Mouse (Mus musculus) layer of hippocampus, postnatal 14 days (tissue): ENCODE results near the gene Hs3st6. TPM values are rescaled to one million over a fixed set of nuclear protein-coding genes. Genes with fewer than 3 reads are reported as not detected.
A peak's percentile ranks its signal among the peaks of the same experiment; 100 is the strongest.

Source experiments
- DNase-seq, 2 experiments: peaks; one replicate each; pipeline ENCODE4 v3.0.0; 2021 to 2022; ENCODE audit warnings: low spot score in 2 of 2, mixed read lengths in 1 of 2
- total RNA-seq, 2 experiments: library from RNA; stranded (reverse); gene quantifications; 2 replicates each; pipeline ENCODE4 v1.2.3; 2021

The Hs3st6 gene
- total RNA-seq, 2 experiments from 2014 or later, result not detected

DNA sequence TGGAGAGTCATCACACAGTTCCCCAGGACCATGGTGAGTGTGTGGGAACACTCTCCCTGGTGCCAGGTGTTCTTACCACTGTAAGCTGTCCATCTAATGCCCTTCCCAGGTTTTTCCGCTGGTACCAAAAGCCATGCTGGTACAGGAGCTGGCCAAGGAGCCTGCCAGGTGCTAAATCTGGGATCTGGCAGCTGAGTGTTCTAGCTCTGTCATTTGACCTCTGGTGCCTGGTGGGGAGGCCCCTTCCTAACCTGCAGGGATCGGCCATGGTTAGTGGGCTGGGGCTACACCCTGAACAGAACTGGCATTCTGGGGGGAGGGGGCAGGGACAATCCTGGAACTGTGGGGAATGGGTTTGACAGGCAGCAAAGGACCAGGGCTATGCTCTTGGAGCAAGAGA lies 25.2 kb upstream of the Hs3st6 start, which contains the start of gene Rpl3l:
TSS of gene Rpl3l (plus strand) at position 203 of the 400 bp plus-strand sequence.
- DNase-seq, result no peak

DNA sequence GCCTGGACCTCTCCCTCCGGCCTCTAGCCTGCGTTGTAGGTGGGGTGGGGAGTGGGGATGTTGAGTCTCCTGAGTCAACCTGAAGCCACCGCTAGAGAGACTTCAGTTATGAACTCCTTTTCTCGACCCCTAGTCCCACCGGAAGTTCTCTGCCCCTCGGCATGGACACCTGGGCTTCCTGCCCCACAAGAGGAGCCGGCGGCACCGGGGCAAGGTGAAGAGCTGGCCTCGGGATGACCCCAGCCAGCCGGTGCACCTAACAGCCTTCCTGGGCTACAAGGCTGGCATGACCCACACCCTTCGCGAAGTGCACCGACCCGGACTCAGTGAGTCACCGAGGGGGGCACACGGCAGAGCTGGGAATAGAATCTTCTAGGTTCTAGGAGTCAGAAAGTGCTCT lies 24.6 kb upstream of the Hs3st6 start:
- DNase-seq, result no peak

DNA sequence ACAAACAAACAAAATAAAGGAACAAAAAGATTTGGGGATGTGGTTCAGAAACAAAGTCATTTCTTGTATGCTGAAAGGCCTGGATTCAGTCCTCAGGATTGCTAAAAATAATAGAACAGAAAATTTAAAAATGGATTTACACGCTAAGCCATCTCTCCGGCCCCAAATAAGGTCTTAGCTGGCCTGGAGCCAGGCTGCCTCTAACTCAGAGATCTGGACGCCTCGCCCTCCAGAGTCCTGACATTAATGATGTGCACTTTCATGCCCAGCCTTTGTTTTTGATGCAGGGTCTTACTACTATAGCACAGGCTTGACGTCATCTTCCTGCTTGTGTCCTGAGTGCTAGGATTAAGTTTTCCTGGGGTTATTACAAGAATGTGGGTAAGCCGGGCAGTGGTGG lies 23.7 kb upstream of the Hs3st6 start:
- DNase-seq, result no peak

DNA sequence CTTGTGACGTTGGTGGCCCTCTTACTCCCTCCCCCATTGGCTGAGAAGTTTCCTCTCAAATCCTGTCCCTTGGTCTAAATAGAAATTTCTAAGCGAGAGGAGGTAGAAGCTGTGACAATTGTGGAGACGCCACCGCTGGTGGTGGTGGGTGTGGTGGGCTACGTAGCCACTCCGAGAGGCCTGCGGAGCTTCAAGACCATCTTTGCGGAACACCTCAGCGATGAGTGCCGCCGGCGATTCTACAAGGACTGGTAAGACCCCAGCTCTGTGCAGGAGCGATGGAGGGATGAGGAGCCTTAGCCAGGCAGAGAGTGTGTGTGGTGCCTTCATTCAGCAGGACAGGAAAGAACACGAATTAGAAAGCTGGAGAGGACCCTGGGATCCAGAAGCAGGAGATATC lies 22.0 kb upstream of the Hs3st6 start:
- no peak for DNase-seq

DNA sequence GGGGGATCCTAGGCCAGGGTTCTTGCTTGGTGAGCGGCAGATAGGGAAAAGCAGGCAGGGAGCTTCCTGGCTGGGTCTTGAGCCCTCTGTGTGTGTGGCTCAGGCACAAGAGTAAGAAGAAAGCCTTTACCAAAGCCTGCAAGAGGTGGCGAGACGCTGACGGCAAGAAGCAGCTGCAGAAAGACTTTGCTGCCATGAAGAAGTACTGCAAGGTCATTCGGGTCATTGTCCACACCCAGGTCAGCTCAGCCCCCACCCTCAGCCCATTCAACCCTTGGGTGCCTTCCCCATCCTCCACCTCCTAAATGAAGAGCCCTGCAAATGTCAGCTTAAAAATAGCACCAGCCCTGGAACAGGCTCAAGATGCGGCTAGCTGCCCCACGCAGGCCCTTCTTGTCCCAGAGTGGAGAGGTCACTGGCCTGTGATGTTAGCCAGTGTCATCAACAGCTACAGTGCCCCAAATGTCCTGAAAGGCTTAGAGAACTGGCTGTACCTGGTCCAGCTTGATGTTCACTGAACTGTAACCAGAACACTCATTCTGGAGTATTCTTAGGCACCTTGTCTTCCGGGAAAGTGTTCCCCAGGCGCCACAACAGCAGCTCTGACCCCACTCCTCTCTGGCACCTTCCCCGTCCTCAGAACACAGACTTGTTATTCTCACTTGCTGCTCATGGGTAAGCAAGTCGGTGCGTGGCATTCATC lies 20.4 kb upstream of the Hs3st6 start:
- DNase-seq, result no peak

DNA sequence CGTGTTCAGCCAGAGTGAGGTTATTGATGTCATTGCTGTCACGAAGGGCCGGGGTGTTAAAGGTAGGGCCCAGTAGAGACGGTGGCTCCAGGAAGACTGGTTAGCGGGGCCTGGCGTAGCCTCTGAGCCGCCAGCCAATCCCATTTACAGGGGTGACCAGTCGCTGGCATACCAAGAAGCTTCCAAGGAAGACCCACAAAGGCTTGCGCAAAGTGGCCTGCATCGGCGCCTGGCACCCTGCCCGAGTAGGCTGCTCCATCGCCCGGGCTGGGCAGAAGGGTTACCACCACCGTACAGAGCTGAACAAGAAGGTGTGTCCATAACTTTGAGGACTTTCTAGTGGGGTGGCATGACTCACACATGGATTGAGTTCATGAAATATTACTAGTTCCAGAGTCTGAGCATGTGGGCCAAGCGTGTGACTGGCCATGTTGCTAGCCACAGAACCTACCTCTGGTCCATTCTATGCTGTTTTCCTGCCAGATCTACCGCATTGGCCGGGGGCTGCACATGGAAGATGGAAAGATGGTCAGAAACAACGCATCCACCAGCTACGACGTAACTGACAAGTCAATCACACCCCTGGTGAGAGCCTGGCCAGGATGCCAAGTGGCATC lies 19.2 kb upstream of the Hs3st6 start:
- DNase-seq, result no peak

DNA sequence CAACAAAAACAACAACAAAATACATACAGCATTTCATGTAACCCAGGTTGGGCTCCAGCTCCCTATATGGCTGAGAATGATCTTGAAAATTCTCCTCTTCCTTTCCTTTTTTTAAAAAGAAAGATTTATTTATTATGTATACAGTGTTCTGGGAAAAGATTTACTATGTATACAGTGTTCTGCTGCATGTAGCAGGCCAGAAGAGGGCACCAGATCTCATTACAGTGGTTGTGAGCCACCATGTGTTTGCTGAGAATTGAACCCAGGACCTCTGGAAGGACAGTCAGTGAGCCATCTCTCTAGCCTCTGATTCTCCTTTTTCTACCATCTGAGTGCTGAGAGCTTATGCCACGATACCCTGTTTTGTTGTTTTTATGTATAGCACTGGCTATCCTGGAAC lies 18.3 kb upstream of the Hs3st6 start:
- no peak for DNase-seq

DNA sequence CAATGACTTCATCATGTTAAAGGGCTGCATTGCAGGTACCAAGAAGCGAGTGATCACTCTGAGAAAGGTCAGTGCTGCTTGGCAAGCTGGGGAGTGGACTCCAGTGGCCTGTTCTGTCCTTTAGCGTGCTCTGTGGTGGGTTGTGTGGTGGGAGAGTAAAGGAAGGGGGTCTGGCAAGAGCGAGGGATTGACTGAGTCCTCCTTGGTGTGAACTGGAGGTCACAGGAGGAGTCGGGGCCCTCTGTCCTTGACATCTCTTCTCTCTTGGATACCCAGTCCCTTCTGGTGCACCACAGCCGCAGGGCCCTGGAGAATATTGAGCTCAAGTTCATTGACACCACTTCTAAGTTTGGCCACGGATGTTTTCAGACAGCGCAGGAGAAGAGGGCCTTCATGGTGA lies 17.3 kb upstream of the Hs3st6 start:
- no peak for DNase-seq

DNA sequence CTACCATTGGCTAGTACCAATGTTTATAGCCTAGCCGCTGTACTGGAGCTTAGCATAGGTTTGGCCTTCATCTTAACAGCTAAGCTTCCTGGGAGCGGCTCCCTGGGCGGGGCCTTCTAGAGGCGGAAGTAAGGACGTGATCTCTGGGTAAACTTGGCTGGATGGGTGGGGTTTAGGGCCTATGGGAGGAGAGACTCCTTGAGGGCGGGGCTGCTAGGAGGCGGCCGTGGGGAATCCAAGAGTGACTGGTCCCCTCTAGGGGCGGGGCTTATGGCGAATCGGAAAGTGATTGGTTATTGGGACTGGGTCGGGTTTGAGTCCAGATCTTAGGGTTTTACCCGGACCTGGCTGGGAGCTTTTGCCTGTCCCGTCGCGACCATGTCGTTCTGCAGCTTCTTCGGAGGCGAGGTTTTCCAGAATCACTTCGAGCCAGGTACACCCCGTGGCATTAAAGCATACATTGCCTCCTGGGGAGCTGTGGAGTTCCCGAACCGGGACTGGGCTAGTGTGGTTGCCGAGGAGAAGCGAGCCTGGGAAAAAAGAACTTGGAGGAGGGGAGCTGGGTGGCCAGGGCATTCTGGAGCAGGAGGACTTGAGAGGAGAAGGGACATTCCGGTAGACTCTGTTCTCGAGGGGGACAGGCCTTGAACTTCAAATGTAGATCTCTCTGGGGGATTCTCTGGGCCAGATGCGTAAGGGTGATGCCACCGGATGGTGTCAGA lies 16.3 kb upstream of the Hs3st6 start, which contains the start of gene Msrb1:
TSS of gene Msrb1 (plus strand) at position 313 of the 722 bp plus-strand sequence.
- DNase-seq, result peak; percentile 84 to 96

DNA sequence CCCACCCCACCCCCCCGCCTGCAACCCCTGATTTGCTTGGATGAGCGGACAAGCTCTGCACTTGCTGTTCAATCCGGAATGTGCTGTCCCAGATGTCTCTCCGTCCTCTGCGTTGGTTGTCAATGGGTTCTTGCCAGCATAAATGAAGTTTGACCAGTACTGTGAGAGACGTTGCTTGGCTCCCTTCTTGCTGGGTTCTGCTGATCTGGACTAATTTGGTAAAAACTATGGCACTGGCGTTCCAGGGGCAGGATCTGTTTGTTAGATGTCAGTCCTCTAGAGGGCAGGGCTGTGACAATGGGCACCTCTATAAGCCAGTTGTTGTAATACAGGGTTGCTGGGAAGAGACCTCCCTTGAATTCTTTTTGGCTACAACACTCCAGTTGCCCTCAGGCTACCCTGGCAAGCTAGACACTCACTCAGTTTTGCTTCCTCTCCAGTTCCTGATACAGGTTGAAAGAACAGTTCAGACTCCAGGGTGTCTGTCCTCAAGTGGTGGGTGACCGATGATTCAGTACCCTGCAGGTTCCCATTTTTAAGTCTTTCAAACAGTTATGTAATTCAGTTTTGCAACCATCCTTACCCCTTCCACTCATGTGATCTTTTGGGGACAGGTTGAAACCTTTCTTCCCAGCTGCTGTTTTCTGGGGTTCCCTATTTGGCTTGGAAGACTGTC lies 15.5 kb upstream of the Hs3st6 start:
- no peak for DNase-seq

DNA sequence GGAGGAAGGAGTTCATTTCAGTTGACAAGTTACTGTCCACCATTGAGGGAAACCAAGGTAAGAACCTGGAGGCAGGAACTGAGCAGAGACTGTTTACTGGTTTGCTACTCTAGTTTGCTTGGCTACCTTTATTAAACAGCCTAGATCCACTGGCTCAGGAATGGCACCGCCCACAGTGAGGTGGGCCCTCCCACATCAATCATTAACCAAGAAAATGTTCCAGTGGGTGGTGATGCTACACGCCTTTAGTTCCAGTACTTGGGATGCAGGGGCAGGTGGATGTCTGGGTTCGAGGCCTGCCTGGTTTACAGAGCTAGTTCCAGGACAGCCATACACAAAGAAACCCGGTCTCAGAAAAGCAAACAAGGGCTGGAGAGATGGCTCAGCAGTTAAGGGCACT lies 14.6 kb upstream of the Hs3st6 start:
- DNase-seq, result no peak

DNA sequence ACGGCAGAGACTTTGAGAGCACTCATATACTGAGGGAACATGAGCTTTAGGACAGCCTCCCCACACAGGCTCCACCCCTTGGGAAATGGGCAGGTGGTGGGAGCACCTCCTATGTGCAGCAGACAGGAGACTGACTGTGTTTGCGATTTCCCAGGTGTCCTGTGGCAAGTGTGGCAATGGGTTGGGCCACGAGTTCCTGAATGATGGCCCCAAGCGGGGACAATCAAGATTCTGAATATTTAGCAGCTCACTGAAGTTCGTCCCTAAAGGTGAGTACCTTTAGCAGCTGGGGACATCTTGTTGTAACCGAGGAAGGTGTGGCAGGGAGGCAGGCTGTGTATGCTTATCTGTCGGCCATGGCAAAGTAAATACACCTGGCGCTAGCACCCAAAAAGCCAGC lies 12.9 kb upstream of the Hs3st6 start:
- no peak for DNase-seq

DNA sequence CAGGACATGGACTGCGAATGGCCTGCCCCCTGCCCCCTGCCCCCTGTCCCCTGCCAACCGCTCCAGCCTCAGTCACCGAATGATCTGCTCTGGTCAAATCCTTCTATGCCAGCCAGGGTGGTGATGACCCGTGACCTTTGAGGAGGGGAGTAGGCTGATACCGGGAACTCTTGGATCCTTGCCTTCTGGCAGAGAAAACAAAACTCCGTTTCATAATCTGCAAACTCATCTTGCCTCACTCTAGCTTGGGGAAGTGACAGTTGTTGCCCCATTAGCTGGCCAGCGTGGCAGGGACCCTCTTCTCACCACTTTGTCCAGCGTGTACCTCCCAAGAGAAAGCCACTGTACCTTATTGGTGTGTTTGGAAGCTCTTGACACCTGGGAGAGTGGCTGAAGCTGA lies 10.5 kb upstream of the Hs3st6 start:
- DNase-seq, result no peak

DNA sequence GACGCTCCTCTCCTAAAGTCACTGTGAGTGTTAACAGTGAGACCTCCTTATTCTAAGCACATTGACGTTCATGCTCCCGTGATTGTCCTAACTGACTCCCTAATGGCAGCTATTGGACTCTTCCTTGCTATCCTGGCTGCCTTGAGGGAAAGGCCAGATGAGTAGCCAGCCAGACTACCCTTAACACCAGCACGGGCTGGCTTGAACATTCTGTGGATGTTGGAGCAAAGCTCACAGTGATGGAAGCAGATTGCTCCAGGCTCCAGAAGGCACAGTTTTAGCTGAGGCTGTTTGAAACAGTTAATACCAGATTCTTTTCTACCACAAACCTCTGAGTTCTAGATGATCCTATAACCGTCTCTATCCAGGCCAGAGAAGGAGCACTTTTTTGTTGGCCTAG lies 8.9 kb upstream of the Hs3st6 start:
- DNase-seq, result no peak

DNA sequence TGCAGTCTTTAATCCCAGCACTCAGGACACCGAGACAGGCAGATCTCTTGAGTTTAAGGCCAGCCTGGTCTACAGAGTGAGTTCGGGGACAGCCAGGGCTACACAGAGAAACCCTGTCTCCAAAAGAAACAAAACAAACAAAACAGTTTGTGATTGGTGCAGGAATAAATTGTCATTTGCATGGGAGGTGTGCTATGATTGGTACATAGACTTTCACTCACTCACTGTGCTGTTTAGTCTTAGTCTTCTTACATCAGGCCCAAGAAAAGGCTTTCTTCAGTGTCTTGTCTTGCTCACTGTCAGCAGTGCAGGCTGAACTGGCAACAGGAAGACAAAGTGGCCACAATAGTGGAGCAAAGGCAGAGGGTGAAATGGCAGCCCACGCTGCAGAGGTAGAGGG lies 8.4 kb upstream of the Hs3st6 start:
- DNase-seq, result no peak

DNA sequence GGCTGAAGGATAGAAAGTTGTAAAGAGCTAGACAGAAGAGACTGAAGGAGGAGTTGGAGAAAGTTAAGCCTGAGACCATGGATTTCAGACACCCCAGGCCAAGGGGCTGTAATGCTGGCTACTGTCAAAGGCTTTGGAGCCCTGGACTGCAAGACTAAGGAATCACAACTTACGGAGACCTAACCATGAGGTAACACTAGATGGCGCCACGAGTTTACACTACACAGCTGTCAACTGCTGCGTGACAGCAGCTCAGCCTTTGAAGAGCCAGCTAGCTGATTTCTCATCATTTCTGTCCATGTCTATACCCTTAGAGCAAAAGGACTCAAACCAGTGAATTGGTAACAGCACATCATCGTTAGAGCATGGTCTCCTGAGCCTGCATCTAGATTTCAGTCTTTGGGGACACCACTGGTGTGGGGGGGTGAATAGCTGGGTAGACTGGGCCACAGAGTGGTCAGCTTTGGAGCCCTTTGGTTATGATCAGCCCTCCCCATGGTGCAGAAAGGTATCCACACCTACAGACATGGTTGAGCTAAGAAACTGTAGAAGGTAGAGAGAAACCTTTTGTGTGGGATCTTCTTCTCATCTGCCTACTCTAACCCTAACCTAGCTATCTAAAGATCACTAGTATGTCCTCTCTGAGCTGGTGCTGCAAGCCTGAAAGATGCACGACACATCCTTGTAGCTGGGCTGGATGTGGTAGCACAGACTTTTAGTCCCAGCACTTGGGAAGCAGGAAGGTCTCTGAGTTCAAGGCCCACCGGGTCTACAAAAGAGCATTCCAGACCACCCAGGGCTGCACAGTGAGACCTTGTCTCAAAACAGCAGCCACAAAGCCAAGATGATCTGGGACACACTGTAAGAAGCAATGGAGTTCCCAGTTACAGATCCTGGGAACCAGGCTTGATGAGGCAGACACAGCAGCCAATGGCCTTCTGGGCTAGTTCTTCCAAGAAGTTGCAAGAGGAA lies 7.0 kb upstream of the Hs3st6 start:
- peak; percentile 82 to 90 for DNase-seq

DNA sequence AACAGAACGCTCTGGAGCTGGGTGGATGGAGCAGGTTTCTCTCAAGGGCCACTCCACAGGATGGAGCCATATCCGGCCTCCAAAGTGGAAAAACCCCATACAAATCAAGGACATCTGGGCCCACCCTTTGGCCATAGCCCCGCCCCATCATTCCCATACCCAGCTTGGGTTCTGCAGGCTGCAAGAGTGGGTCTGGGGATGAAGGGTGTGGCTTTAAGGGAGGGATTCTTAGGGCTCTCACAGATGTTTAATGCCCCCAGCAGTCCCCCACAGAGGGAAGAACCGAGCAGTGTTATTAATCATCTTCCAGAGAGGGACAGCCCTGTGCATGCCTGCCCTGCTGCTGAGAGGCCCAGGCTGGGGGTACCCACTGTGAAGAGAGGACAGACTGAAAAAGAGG lies 5.8 kb upstream of the Hs3st6 start:
- DNase-seq, result no peak

DNA sequence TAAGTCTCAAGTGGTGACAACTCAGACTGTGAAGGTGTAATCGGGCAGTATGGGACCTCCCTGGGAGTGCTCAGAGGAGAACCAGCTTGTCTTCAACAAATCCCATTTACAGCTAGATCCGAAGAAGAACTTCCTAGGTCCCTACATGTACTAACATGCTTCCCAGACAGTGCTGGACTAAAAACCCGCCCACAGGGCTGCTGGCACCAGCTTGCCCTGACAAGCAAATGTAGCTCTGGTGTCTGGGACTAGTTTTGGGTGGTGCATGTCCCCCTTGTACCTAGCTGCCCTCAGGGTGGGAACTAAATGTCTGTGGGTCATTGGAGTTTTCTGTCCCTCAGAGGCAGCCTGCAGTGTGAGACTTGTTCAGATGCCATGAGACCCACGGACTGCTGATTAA lies 1.3 kb upstream of the Hs3st6 start:
- no peak for DNase-seq

DNA sequence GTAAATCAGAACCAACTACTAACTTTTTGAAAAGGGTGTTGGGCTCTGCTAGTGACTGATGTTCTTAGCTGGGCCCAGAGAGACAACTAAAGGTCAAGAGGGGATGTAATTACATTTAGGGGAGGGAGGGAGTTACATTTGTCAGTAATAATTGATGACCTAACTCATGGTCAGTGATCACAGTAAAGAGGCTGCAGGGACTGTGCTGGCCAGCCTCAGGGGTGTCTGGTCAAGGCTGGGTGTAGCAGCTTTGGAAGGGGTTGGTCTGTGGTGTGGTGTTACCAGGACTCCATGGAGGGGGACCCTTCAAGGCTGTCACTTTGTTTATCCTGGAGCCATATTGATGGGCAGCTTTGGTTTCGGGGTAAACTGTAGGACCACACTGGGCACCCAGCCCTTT lies 4.6 kb downstream of the Hs3st6 start:
- no peak for DNase-seq

DNA sequence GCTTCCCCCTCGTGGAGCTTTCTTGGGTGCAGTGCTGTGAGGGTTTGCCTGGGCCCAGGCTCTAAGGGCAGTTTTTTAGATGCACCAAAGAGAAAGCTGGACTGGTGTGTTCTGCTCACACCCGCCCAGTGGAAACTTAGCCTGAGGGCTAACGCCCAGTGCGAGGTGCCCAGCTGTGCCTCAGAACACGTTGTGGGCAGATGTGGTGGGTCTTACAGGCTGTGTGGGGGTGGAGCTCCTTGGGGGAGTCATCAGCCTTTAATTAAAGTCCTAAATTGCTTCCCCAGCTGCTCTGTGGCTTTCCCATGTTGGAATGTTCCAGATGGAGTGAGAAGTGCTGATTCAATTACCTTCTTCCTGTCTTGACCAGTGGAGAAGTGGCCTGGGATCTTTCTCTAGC lies 8.3 kb downstream of the Hs3st6 start:
- no peak for DNase-seq
